Mouse (Mus musculus) kidney, adult 2 months (tissue): ENCODE measurements at regions not wholly inside any gene's neighbourhood (a gene's known extent, or its start where the extent isn't known, plus 50 kb on each side); places are given as distances from the start of the nearest gene placed in this dataset.

Experiments
- CTCF ChIP-seq: fragments of 200-500 bp; conservative IDR thresholded peaks from 2 replicates; pipeline ENCODE4 v1.5.1; 2011; ENCODE audit warnings: low read depth, mild to moderate bottlenecking, control low read depth, low read length, moderate library complexity, mixed read lengths; ENCODE audit not compliant: insufficient read depth, insufficient read length
- POLR2A ChIP-seq: fragments of 200-500 bp; IDR thresholded peaks from one replicate; pipeline ENCODE4 v1.6.1; 2011; ENCODE audit warnings: low read depth, low read length, control low read depth

DNA sequence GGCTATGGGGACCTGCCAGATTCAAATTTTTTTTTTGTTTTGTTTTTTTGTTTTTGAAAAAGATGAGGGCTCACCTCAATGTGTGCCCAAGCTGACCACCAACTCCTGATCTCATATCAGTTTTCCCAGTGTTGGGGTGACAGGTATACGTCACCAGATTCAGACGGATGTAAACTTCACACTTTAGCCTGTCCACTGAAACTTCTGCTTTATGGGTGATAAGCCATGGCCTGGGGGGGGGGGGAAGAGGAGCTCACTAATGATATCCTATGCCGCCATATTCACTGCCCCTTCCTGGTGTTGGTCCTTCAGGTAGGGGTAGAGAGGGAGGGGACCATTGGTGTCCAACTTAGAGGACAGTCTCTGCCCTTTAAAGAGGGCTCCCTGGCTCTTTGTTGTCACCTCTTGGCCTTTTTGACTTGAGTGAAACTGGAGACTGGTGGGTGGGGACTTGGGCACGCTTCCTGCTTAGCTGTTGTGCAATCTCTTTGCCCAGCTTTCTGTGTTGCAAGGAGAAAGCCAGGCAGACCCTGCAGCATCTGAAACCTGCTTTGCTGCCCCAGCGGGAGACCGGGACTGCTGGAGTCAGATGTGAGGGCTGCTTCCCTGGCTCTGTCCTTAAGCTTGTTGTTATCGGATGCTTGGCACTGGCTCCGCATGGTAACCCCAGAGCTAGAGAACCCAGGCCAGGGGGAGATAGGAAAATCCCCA lies 125.8 kb downstream of the Irx5 start:
- no peak for TF ChIP-seq POLR2A
- no peak for TF ChIP-seq CTCF
